Mouse (Mus musculus) bone marrow macrophage, adult 2 months (primary cell): ENCODE results near the gene Pdzd2.

ENCODE experiments used
- CTCF ChIP-seq: IDR thresholded peaks from 2 replicates; pipeline ENCODE4 v1.5.1; 2012; ENCODE audit warnings: low read depth, mild to moderate bottlenecking, low read length, moderate library complexity
- POLR2A ChIP-seq: IDR thresholded peaks from 2 replicates; pipeline ENCODE4 v1.6.1; 2012; ENCODE audit warnings: mild to moderate bottlenecking, low read depth, low read length, borderline replicate concordance

DNA sequence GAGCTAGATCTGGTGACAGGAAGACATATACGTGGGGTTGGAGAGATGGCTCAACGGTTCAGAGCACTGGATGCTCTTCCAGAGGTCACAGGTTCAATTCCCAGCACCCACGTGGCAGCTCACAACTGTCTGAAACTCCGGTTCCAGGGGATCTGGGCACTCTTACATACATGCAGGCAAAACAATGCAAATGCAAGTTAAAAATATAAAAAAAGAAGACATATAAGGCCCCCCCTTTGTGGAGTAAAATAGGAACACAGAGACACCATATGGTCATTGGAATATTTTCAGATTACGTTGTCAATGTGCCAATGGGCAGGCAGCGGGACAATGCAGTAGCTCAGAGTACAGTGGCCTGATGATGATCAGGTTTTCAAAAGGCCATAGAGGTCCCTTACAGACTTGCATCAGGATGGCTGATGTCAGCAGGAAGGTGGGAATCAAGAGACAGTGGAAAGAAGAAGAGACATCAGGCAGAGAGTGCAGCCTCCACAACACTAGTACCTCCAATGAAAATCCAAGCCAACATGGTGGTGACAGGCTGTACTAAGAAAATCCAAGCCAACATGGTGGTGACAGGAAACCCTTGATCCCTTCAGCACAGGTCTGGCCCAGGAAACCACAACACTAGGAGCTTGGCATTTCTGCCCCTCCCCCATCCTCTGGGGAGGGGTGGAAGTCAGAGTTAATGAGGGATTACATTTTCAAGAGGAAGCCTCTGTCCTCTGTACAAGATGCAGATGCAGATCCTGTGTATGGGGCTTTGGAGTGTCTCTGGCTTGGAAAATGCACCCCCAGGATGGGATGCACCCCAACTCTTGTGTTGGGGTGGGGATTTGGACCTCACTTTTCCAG is 287.4 kb downstream of the Pdzd2 start:
- TF ChIP-seq POLR2A (no peak), CTCF (no peak)
